Comparison of ENCODE assay signal across 8 mouse cellular contexts in genomic region chr4:132259248-132259647, GRCm38 (mm10). TPM values are rescaled to one million over a fixed set of nuclear protein-coding genes. Genes with fewer than 3 reads are reported as not detected.
DNase-seq lines count a peak whose midpoint lies in the region; ATAC-seq lines count a peak whose summit lies in the region.
"Had no signal": no experiment of that assay in that cellular context is flagged by ENCODE, and none has a peak within 500 bp of the region (broad histone marks: within the 10 kb centered on the region; RNA-seq: fewer than 3 reads in every experiment).

No protein-coding gene starts in this region.

- intact Hi-C loops in left cerebral cortex, postnatal 14 days (cut with DNase I) = no loop called here

- no peaks in the 10 kb centered on the region for H3K9me3 ChIP-seq in hindbrain, embryonic 10.5 days
- H3K9me3 ChIP-seq in hindbrain, embryonic 12.5 days (replicated peaks) = no peaks in the 10 kb centered on the region
- no peaks in the 10 kb centered on the region for H3K9me3 ChIP-seq in megakaryocyte, embryonic 14.5 days
- no peaks in the 10 kb centered on the region for H3K9me3 ChIP-seq in limb, embryonic 10.5 days (replicated peaks)
- no peaks in the 10 kb centered on the region for H3K9me3 ChIP-seq in stomach, embryonic 16.5 days (replicated peaks; ENCODE audit: control insufficient read depth, low read length)

- H3K27me3 ChIP-seq in hindbrain, embryonic 10.5 days (ENCODE audit: insufficient read depth, poor library complexity, severe bottlenecking) = no peaks in the 10 kb centered on the region
- no peaks in the 10 kb centered on the region for H3K27me3 ChIP-seq in hindbrain, embryonic 12.5 days
- H3K27me3 ChIP-seq in megakaryocyte, embryonic 14.5 days (replicated peaks) = no peaks in the 10 kb centered on the region
- no peaks in the 10 kb centered on the region for H3K27me3 ChIP-seq in limb, embryonic 10.5 days (ENCODE audit: low read depth, poor library complexity, severe bottlenecking)
- H3K27me3 ChIP-seq in stomach, embryonic 16.5 days (ENCODE audit: control insufficient read depth, insufficient read depth, low read length) = no peaks in the 10 kb centered on the region

- H3K36me3 ChIP-seq in hindbrain, embryonic 10.5 days = peaks cover 8% of the 10 kb centered on the region; the same call in 1 of the 2 replicates
- no peaks in the 10 kb centered on the region for H3K36me3 ChIP-seq in hindbrain, embryonic 12.5 days
- H3K36me3 ChIP-seq in megakaryocyte, embryonic 14.5 days (replicated peaks; ENCODE audit: low read length) = peaks cover 19% of the 10 kb centered on the region
- peaks cover 11% of the 10 kb centered on the region; the same call in 1 of the 2 replicates for H3K36me3 ChIP-seq in limb, embryonic 10.5 days
- no peaks in the 10 kb centered on the region for H3K36me3 ChIP-seq in stomach, embryonic 16.5 days (ENCODE audit: control insufficient read depth, insufficient read depth, low read length)

- H3K4me2 ChIP-seq in hindbrain, embryonic 12.5 days (replicated peaks) = no peak overlapping the region; the same call in 1 of the 2 replicates
- peak overlapping the region; percentile 88; the same call in 1 of the 2 replicates for H3K4me2 ChIP-seq in stomach, embryonic 16.5 days (ENCODE audit: low read depth, low read length)

- DNase-seq in hindbrain, embryonic 10.5 days (ENCODE audit: low spot score) = no peak
- no peak for DNase-seq in limb, embryonic 10.5 days (ENCODE audit: low spot score)
- DNase-seq in left cerebral cortex, postnatal 14 days (ENCODE audit: low spot score in 2 of 2) = no peak
- DNase-seq: thymus, adult 18-20 months had no signal

- H3K27ac ChIP-seq in hindbrain, embryonic 10.5 days = no peak overlapping the region
- H3K27ac ChIP-seq in hindbrain, embryonic 12.5 days = no peak overlapping the region
- H3K27ac ChIP-seq in limb, embryonic 10.5 days = no peak overlapping the region
- H3K27ac ChIP-seq in stomach, embryonic 16.5 days (ENCODE audit: low read length) = peak overlapping the region; percentile 61; the same call in 1 of the 2 replicates

- peaks cover 26% of the 10 kb centered on the region for H3K4me1 ChIP-seq in hindbrain, embryonic 10.5 days (replicated peaks)
- peaks cover 23% of the 10 kb centered on the region for H3K4me1 ChIP-seq in hindbrain, embryonic 12.5 days
- peaks cover 65% of the 10 kb centered on the region for H3K4me1 ChIP-seq in megakaryocyte, embryonic 14.5 days
- peaks cover 25% of the 10 kb centered on the region for H3K4me1 ChIP-seq in limb, embryonic 10.5 days
- peaks cover 16% of the 10 kb centered on the region for H3K4me1 ChIP-seq in stomach, embryonic 16.5 days (ENCODE audit: control insufficient read depth, insufficient read depth, low read length)

- WGBS in hindbrain, embryonic 10.5 days = 94% methylated on average over 4 of the region's 4 CpGs
- WGBS in hindbrain, embryonic 12.5 days = 93% methylated on average over 4 of the region's 4 CpGs
- 86% methylated on average over 4 of the region's 4 CpGs for WGBS in limb, embryonic 10.5 days
- WGBS in stomach, embryonic 16.5 days = 72% methylated on average over 4 of the region's 4 CpGs

- H3K9ac ChIP-seq in hindbrain, embryonic 12.5 days = no peak overlapping the region
- H3K9ac ChIP-seq in stomach, embryonic 16.5 days (ENCODE audit: low read length) = peak overlapping the region; percentile 41

- no peak for ATAC-seq in hindbrain, embryonic 12.5 days (ENCODE audit: low FRiP score)
- no peak for ATAC-seq in megakaryocyte, adult 5-6 weeks (ENCODE audit: poor library complexity, severe bottlenecking)
- ATAC-seq in stomach, embryonic 16.5 days (ENCODE audit: insufficient read depth, low FRiP score) = no peak

- H3K4me3 ChIP-seq in hindbrain, embryonic 10.5 days = peak overlapping the region; percentile 96; the same call in 1 of the 2 replicates
- no peak overlapping the region for H3K4me3 ChIP-seq in hindbrain, embryonic 12.5 days
- peak overlapping the region; percentile 92 for H3K4me3 ChIP-seq in megakaryocyte, embryonic 14.5 days (replicated peaks)
- H3K4me3 ChIP-seq in limb, embryonic 10.5 days = 0 out of 2 replicates have a peak overlapping the region, but pooled peaks have one; percentile 91
- H3K4me3 ChIP-seq in stomach, embryonic 16.5 days (replicated peaks; ENCODE audit: low read length) = 0 out of 2 replicates have a peak overlapping the region, but pooled peaks have one; percentile 85

RNA-seq across cellular contexts. Expression of gene Gmeb1, which starts 2.2 kb away (rescaled TPM):
- 42.5 and 45.3 TPM in 2 replicates for polyA plus RNA-seq in hindbrain, embryonic 10.5 days (2016; fragmentation: Nextera tagmentation; extraction: Ambion mirVana)
- 41.3 and 43.3 TPM in 2 replicates for polyA plus RNA-seq in hindbrain, embryonic 12.5 days (2016; fragmentation: Nextera tagmentation; extraction: Ambion mirVana)
- 7.9 and 9.0 TPM in 2 replicates for polyA plus RNA-seq in megakaryocyte, embryonic 14.5 days (2012; ENCODE audit: insufficient read depth, low replicate concordance)
- total RNA-seq in megakaryocyte, adult 5-6 weeks (2015) = 17.9 and 21.6 TPM in 2 replicates
- 29.0 and 29.5 TPM in 2 replicates for total RNA-seq in megakaryocyte, adult 5-6 weeks (2017)
- polyA plus RNA-seq in limb, embryonic 10.5 days (2016; fragmentation: Nextera tagmentation; extraction: Ambion mirVana) = 48.2 and 49.0 TPM in 2 replicates
- 25.6 and 28.7 TPM in 2 replicates for polyA plus RNA-seq in stomach, embryonic 16.5 days (2015; fragmentation: Nextera tagmentation; extraction: Ambion mirVana)
- total RNA-seq in left cerebral cortex, postnatal 14 days (2021) = 10 to 100 TPM; 25.1 to 25.9 TPM

RNA-seq across cellular contexts. Expression of gene Taf12, which starts 14.9 kb away (rescaled TPM):
- polyA plus RNA-seq in hindbrain, embryonic 10.5 days (2016; fragmentation: Nextera tagmentation; extraction: Ambion mirVana) = 60.9 and 62.1 TPM in 2 replicates
- polyA plus RNA-seq in hindbrain, embryonic 12.5 days (2016; fragmentation: Nextera tagmentation; extraction: Ambion mirVana) = 53.6 and 58.5 TPM in 2 replicates
- polyA plus RNA-seq in megakaryocyte, embryonic 14.5 days (2012; ENCODE audit: insufficient read depth, low replicate concordance) = 0.87 and 14.0 TPM in 2 replicates
- 40.8 and 41.2 TPM in 2 replicates for total RNA-seq in megakaryocyte, adult 5-6 weeks (2015)
- total RNA-seq in megakaryocyte, adult 5-6 weeks (2017) = 49.0 and 74.5 TPM in 2 replicates
- polyA plus RNA-seq in limb, embryonic 10.5 days (2016; fragmentation: Nextera tagmentation; extraction: Ambion mirVana) = 60.9 and 62.9 TPM in 2 replicates
- 35.5 and 42.8 TPM in 2 replicates for polyA plus RNA-seq in stomach, embryonic 16.5 days (2015; fragmentation: Nextera tagmentation; extraction: Ambion mirVana)
- total RNA-seq in left cerebral cortex, postnatal 14 days (2021) = 10 to 100 TPM; 16.9 to 18.3 TPM

RNA-seq across cellular contexts. Expression of gene Rab42, which starts 43.9 kb away (rescaled TPM):
- polyA plus RNA-seq in hindbrain, embryonic 10.5 days (2016; fragmentation: Nextera tagmentation; extraction: Ambion mirVana) = 0.77 and 0.96 TPM in 2 replicates
- polyA plus RNA-seq in hindbrain, embryonic 12.5 days (2016; fragmentation: Nextera tagmentation; extraction: Ambion mirVana) = 0.96 and 1.5 TPM in 2 replicates
- polyA plus RNA-seq in megakaryocyte, embryonic 14.5 days (2012; ENCODE audit: insufficient read depth, low replicate concordance) = not detected in 2 replicates
- total RNA-seq in megakaryocyte, adult 5-6 weeks (2015) = not detected in 2 replicates
- total RNA-seq in megakaryocyte, adult 5-6 weeks (2017) = not detected in 2 replicates
- 0.68 and 1.4 TPM in 2 replicates for polyA plus RNA-seq in limb, embryonic 10.5 days (2016; fragmentation: Nextera tagmentation; extraction: Ambion mirVana)
- 1.5 and 2.2 TPM in 2 replicates for polyA plus RNA-seq in stomach, embryonic 16.5 days (2015; fragmentation: Nextera tagmentation; extraction: Ambion mirVana)
- total RNA-seq in left cerebral cortex, postnatal 14 days (2021) = 1 to 10 TPM in 1 of 2 experiments, under 1 TPM in 1; 0.61 to 1.3 TPM

RNA-seq across cellular contexts. Expression of gene Ythdf2, which starts 47.1 kb away (rescaled TPM):
- 136 and 142 TPM in 2 replicates for polyA plus RNA-seq in hindbrain, embryonic 10.5 days (2016; fragmentation: Nextera tagmentation; extraction: Ambion mirVana)
- 141 and 149 TPM in 2 replicates for polyA plus RNA-seq in hindbrain, embryonic 12.5 days (2016; fragmentation: Nextera tagmentation; extraction: Ambion mirVana)
- 15.8 and 21.1 TPM in 2 replicates for polyA plus RNA-seq in megakaryocyte, embryonic 14.5 days (2012; ENCODE audit: insufficient read depth, low replicate concordance)
- total RNA-seq in megakaryocyte, adult 5-6 weeks (2015) = 32.4 and 32.9 TPM in 2 replicates
- 35.0 and 42.0 TPM in 2 replicates for total RNA-seq in megakaryocyte, adult 5-6 weeks (2017)
- polyA plus RNA-seq in limb, embryonic 10.5 days (2016; fragmentation: Nextera tagmentation; extraction: Ambion mirVana) = 151 TPM in 2 replicates
- polyA plus RNA-seq in stomach, embryonic 16.5 days (2015; fragmentation: Nextera tagmentation; extraction: Ambion mirVana) = 75.6 and 84.2 TPM in 2 replicates
- 10 to 100 TPM; 40.8 to 44.5 TPM for total RNA-seq in left cerebral cortex, postnatal 14 days (2021)
